ENCODE assay signal across 13 mouse cellular contexts in genomic region chr15:3251031-3251717, GRCm38 (mm10). TPM values are rescaled to one million over a fixed set of nuclear protein-coding genes. Genes with fewer than 3 reads are reported as not detected.
A peak's percentile ranks its signal among the peaks of the same experiment; 100 is the strongest.
DNase-seq lines count a peak whose midpoint lies in the region; ATAC-seq and TF ChIP-seq lines count a peak whose summit lies in the region.
"Had no signal": no experiment of that assay in that cellular context is flagged by ENCODE, and none has a peak within 500 bp of the region (broad histone marks: within the 10 kb centered on the region; RNA-seq: fewer than 3 reads in every experiment).

No protein-coding gene starts in this region.

- WGBS in kidney, embryonic 15.5 days = 64% methylated on average over 3 of the region's 3 CpGs
- WGBS in heart, embryonic 14.5 days = 73% methylated on average over 3 of the region's 3 CpGs
- 31% methylated on average over 3 of the region's 3 CpGs for WGBS in lung, postnatal 0 days

- no peak for TF ChIP-seq CTCF in lung, postnatal 0 days (IDR thresholded peaks at IDR 0.05)

- no peak; the same call in 1 of the 2 replicates for ATAC-seq in kidney, embryonic 15.5 days (replicated peaks; ENCODE audit: low FRiP score)
- ATAC-seq in heart, embryonic 14.5 days (ENCODE audit: insufficient number of reproducible peaks, insufficient read depth, low FRiP score, low read depth) = no peak
- peak; percentile 95 for ATAC-seq in lung, postnatal 0 days

- H3K4me1 ChIP-seq in kidney, embryonic 15.5 days = no peaks in the 10 kb centered on the region
- H3K4me1 ChIP-seq in heart, embryonic 14.5 days (ENCODE audit: control insufficient read depth in 2 of 2, insufficient read depth in 2 of 2, low read length in 2 of 2) = peaks cover 7 to 30% of the 10 kb centered on the region in 2 experiments
- peaks cover 19% of the 10 kb centered on the region; the same call in 1 of the 2 replicates for H3K4me1 ChIP-seq in lung, postnatal 0 days (ENCODE audit: insufficient read depth, low read depth, low read length)
- H3K4me1 ChIP-seq: megakaryocyte, embryonic 14.5 days; neural tube, embryonic 13.5 days had no signal

- no peaks in the 10 kb centered on the region for H3K9me3 ChIP-seq in kidney, embryonic 15.5 days (replicated peaks)
- no peaks in the 10 kb centered on the region for H3K9me3 ChIP-seq in heart, embryonic 14.5 days (ENCODE audit: control insufficient read depth, low read length)
- H3K9me3 ChIP-seq in lung, postnatal 0 days (ENCODE audit: low read length) = no peaks in the 10 kb centered on the region
- H3K9me3 ChIP-seq: neural tube, embryonic 13.5 days had no signal

- no peak for DNase-seq in kidney, adult 18-20 months
- DNase-seq in adipocyte (ENCODE audit: low spot score) = peak; percentile 59
- DNase-seq in lung, postnatal 0 days (ENCODE audit: low spot score) = peak; percentile 93
- DNase-seq in thymus, postnatal 0 days (ENCODE audit: low spot score) = no peak
- DNase-seq in spleen, adult 18-20 months = no peak
- DNase-seq in gastrocnemius, postnatal 25 days = no peak
- DNase-seq: cerebellum, adult 18-20 months; right cerebral cortex, postnatal 4 days had no signal

- H3K27ac ChIP-seq in kidney, embryonic 15.5 days = peak overlapping the region; percentile 50
- peak overlapping the region; percentile 6 to 64 for H3K27ac ChIP-seq in heart, embryonic 14.5 days (replicated peaks in 1 of 2; ENCODE audit: control insufficient read depth in 1 of 2, insufficient read depth in 1 of 2, low read depth in 2 of 2, low read length in 2 of 2)
- peak overlapping the region; percentile 86 for H3K27ac ChIP-seq in lung, postnatal 0 days (ENCODE audit: low read length)
- H3K27ac ChIP-seq: neural tube, embryonic 13.5 days had no signal

- H3K9ac ChIP-seq in kidney, embryonic 15.5 days = no peak overlapping the region
- H3K9ac ChIP-seq in heart, embryonic 14.5 days (ENCODE audit: low read length) = no peak overlapping the region
- no peak overlapping the region for H3K9ac ChIP-seq in lung, postnatal 0 days (replicated peaks; ENCODE audit: low read depth)
- H3K9ac ChIP-seq: neural tube, embryonic 13.5 days had no signal

- no peak overlapping the region for H3K4me2 ChIP-seq in kidney, embryonic 15.5 days
- H3K4me2 ChIP-seq in heart, embryonic 14.5 days (ENCODE audit: low read length) = no peak overlapping the region
- 0 out of 2 replicates have a peak overlapping the region, but pooled peaks have one; percentile 6 for H3K4me2 ChIP-seq in lung, postnatal 0 days (replicated peaks; ENCODE audit: low read depth, low read length)
- H3K4me2 ChIP-seq: neural tube, embryonic 13.5 days had no signal

- H3K4me3 ChIP-seq in kidney, embryonic 15.5 days (replicated peaks) = no peak overlapping the region
- H3K4me3 ChIP-seq in heart, embryonic 14.5 days (ENCODE audit: control insufficient read depth in 1 of 2, insufficient read depth in 1 of 2, low read depth in 1 of 2, low read length in 2 of 2) = no peak overlapping the region
- H3K4me3 ChIP-seq in lung, postnatal 0 days (ENCODE audit: low read depth, low read length) = no peak overlapping the region
- H3K4me3 ChIP-seq: megakaryocyte, embryonic 14.5 days; neural tube, embryonic 13.5 days had no signal

- H3K36me3 ChIP-seq in kidney, embryonic 15.5 days = no peaks in the 10 kb centered on the region
- no peaks in the 10 kb centered on the region for H3K36me3 ChIP-seq in heart, embryonic 14.5 days (ENCODE audit: control insufficient read depth, insufficient read depth, low read length)
- H3K36me3 ChIP-seq in lung, postnatal 0 days (ENCODE audit: insufficient read depth, low read length) = no peaks in the 10 kb centered on the region
- H3K36me3 ChIP-seq: neural tube, embryonic 13.5 days had no signal

- H3K27me3 ChIP-seq in kidney, embryonic 15.5 days = no peaks in the 10 kb centered on the region
- H3K27me3 ChIP-seq in heart, embryonic 14.5 days (ENCODE audit: control insufficient read depth, insufficient read depth, low read length) = no peaks in the 10 kb centered on the region
- no peaks in the 10 kb centered on the region for H3K27me3 ChIP-seq in lung, postnatal 0 days (replicated peaks; ENCODE audit: insufficient read depth, low read length)
- H3K27me3 ChIP-seq: megakaryocyte, embryonic 14.5 days; neural tube, embryonic 13.5 days had no signal

- TF ChIP-seq EP300 in lung, postnatal 0 days (IDR thresholded peaks at IDR 0.05) = peak; percentile 93

RNA-seq across cellular contexts. Expression of gene Selenop, which starts 17.2 kb away (rescaled TPM):
- 134 and 147 TPM in 2 replicates for polyA plus RNA-seq in kidney, embryonic 15.5 days (2015; fragmentation: Nextera tagmentation; extraction: Ambion mirVana)
- 178 and 180 TPM in 2 replicates for polyA plus RNA-seq in heart, embryonic 14.5 days (2014; fragmentation: Nextera tagmentation; extraction: Ambion mirVana)
- 404 and 424 TPM in 2 replicates for polyA plus RNA-seq in lung, postnatal 0 days (2015; fragmentation: Nextera tagmentation; extraction: Ambion mirVana)
- 151 and 156 TPM in 2 replicates for polyA plus RNA-seq in thymus, postnatal 0 days (2015; fragmentation: Nextera tagmentation; extraction: Ambion mirVana)
- total RNA-seq in gastrocnemius, postnatal 25 days (2021) = 100 to 1,000 TPM in 1 of 2 experiments, 10 to 100 TPM in 1; 96.8 to 141 TPM

RNA-seq across cellular contexts. Expression of gene Ccdc152, which starts 52.2 kb away (rescaled TPM):
- 0.37 TPM in 1 of 2 replicates, not detected in the other for polyA plus RNA-seq in kidney, embryonic 15.5 days (2015; fragmentation: Nextera tagmentation; extraction: Ambion mirVana)
- polyA plus RNA-seq in heart, embryonic 14.5 days (2014; fragmentation: Nextera tagmentation; extraction: Ambion mirVana) = 0.18 and 0.35 TPM in 2 replicates
- polyA plus RNA-seq in lung, postnatal 0 days (2015; fragmentation: Nextera tagmentation; extraction: Ambion mirVana) = 1.7 and 2.2 TPM in 2 replicates
- polyA plus RNA-seq in thymus, postnatal 0 days (2015; fragmentation: Nextera tagmentation; extraction: Ambion mirVana) = 0.39 and 0.42 TPM in 2 replicates
- not detected for total RNA-seq in gastrocnemius, postnatal 25 days (2021)
- total RNA-seq: left cerebral cortex, adult 8-10 months had no signal
- polyA plus RNA-seq: neural tube, embryonic 13.5 days had no signal

Comparison
In these comparisons a context has a peak if more than half of its experiments do, and no peak if none do; other contexts are left out.
1. H3K27ac ChIP-seq: peak in every context shown above with its lines; median percentile 86 in lung, postnatal 0 days; 50 in kidney, embryonic 15.5 days; 35 in heart, embryonic 14.5 days.
2. DNase-seq: peak in adipocyte (single experiment) and lung, postnatal 0 days (single experiment); none in kidney, adult 18-20 months (single experiment), thymus, postnatal 0 days (single experiment), spleen, adult 18-20 months (0 of 2) and gastrocnemius, postnatal 25 days (single experiment).